Mouse (Mus musculus): ENCODE measurements at regions not wholly inside any gene's neighbourhood (a gene's known extent, or its start where the extent isn't known, plus 50 kb on each side); places are given as distances from the start of the nearest gene placed in this dataset.

GRCm38 (mm10) chr6:35805738-35806137 is 266.1 kb upstream of the Mtpn start:
- Histone ChIP-seq H3K4me2 (no peak overlapping the region), H3K4me3 (replicated peaks) (no peak overlapping the region), H3K9me3 (no peaks in the 10 kb centered on the region), H3K36me3 (no peaks in the 10 kb centered on the region), H3K27ac (no peak overlapping the region), H3K27me3 (no peaks in the 10 kb centered on the region), H3K4me1 (replicated peaks) (peaks cover 9% of the 10 kb centered on the region; the same call in 1 of the 2 replicates), H3K9ac (replicated peaks) (no peak overlapping the region)
- ATAC-seq (ENCODE audit: insufficient number of reproducible peaks, insufficient read depth, low FRiP score, low TSS enrichment, low read depth) = no peak
- WGBS = 82% methylated on average over 2 of the region's 2 CpGs

DNA sequence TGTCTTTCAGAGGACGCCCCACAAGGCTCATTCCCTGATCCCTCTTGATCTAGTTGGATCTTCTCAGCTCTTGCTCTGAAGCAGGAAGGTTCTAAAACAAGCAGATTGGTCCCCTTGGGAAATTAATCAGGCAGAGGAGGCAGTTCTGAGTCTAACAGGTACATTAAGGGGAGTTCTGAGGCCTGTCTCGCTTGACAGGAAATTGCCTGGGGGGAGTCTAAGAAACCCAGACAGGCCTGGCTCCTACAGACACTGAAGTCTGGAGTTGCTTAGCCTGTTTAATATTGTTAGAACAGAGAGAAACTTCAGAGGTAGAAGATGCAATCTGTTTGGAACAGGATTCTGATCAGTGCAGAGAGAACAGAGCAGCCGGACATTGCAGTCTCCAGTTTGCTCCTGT is 264.4 kb upstream of the Mtpn start:
- no peak overlapping the region for H3K9ac ChIP-seq (replicated peaks)
- peak overlapping the region; percentile 62 for H3K27ac ChIP-seq
- no peak overlapping the region for H3K4me2 ChIP-seq
- H3K4me3 ChIP-seq (replicated peaks) = no peak overlapping the region
- H3K36me3 ChIP-seq = no peaks in the 10 kb centered on the region
- peak; percentile 47; the same call in 1 of the 2 replicates for ATAC-seq (ENCODE audit: insufficient number of reproducible peaks, insufficient read depth, low FRiP score, low TSS enrichment, low read depth)
- H3K27me3 ChIP-seq = no peaks in the 10 kb centered on the region
- H3K4me1 ChIP-seq (replicated peaks) = peaks cover 9% of the 10 kb centered on the region; the same call in 1 of the 2 replicates
- no peaks in the 10 kb centered on the region for H3K9me3 ChIP-seq
- 38% methylated on average over 3 of the region's 3 CpGs for WGBS

DNA sequence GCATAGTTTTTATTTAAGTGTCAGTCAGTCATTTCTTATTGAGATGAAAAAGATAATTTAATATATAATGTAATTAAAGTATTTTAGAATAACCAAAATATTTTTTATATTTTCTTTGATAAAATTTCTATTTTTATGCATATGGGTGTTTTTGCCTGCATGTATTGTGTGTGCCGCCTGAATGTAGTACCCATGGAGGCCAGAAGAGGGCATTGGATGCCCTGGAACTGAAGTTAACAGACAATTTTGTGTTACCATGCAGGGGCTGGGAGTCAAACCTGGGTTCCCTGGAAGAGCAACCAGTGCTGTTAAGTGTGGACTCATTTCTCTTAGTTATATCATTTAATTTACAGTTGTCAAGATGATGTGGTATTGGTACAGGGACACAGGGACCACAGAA is 240.0 kb upstream of the Mtpn start:
- no peak overlapping the region for H3K9ac ChIP-seq (replicated peaks)

GRCm38 (mm10) chr6:35770907-35771306 is 231.2 kb upstream of the Mtpn start:
- ATAC-seq (ENCODE audit: insufficient number of reproducible peaks, insufficient read depth, low FRiP score, low TSS enrichment, low read depth) = no peak
- no peak overlapping the region for H3K9ac ChIP-seq (replicated peaks)
- H3K4me2 ChIP-seq = no peak overlapping the region
- no peak overlapping the region for H3K4me3 ChIP-seq (replicated peaks)
- H3K27ac ChIP-seq = no peak overlapping the region
- H3K27me3 ChIP-seq = no peaks in the 10 kb centered on the region
- no peaks in the 10 kb centered on the region for H3K36me3 ChIP-seq
- no peaks in the 10 kb centered on the region for H3K4me1 ChIP-seq (replicated peaks)
- whole genome bisulfite sequencing = 93% methylated on average over 3 of the region's 3 CpGs
- H3K9me3 ChIP-seq = no peaks in the 10 kb centered on the region

More for the DNA sequence above, 240.0 kb upstream of the Mtpn start:
- H3K27me3 ChIP-seq = no peaks in the 10 kb centered on the region
- WGBS = 93% methylated on average over 1 of the region's 1 CpGs
- no peak for ATAC-seq (ENCODE audit: insufficient number of reproducible peaks, insufficient read depth, low FRiP score, low TSS enrichment, low read depth)
- no peaks in the 10 kb centered on the region for H3K4me1 ChIP-seq (replicated peaks)
- no peak overlapping the region for H3K27ac ChIP-seq
- H3K36me3 ChIP-seq = no peaks in the 10 kb centered on the region
- H3K4me2 ChIP-seq = no peak overlapping the region
- no peak overlapping the region for H3K4me3 ChIP-seq (replicated peaks)
- H3K9me3 ChIP-seq = no peaks in the 10 kb centered on the region

DNA sequence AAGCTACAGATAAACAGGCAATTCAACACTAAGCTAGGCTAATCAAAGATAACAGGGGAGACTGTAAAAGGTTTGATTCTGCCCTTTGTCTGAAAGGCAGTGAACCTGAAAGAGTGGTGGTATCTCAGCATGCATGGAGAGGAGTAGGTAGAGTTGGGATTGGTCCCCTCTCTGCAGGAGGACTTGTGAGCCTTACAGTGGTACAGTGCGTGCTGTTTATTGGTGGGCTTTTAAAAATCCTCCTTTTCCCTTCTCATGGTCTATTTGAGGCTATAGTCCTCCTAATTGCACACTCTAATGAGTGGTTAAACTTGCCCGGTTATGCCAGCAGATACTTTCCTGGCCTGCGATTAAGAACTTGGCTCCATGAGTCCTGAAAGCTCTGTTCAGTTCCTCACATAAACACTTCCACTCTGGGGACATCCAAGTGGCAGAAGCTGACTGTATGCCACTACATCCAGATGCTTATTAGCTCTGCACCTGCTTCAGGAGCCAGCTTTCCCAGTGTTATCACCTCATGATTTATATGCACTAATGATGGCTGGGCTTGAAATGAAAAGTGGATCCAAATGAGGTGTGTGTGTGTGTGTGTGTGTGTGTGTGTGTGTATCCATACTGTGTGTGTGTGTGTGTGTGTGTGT is 220.0 kb upstream of the Mtpn start:
- no peaks in the 10 kb centered on the region; the same call in 1 of the 2 replicates for H3K4me1 ChIP-seq (replicated peaks)
- 0 out of 2 replicates have a peak, but pooled peaks have one; percentile 31 for ATAC-seq (ENCODE audit: insufficient number of reproducible peaks, insufficient read depth, low FRiP score, low TSS enrichment, low read depth)
- no peaks in the 10 kb centered on the region for H3K9me3 ChIP-seq
- H3K4me3 ChIP-seq (replicated peaks) = no peak overlapping the region
- H3K4me2 ChIP-seq = no peak overlapping the region
- H3K27ac ChIP-seq = no peak overlapping the region
- no peaks in the 10 kb centered on the region for H3K27me3 ChIP-seq
- no peaks in the 10 kb centered on the region for H3K36me3 ChIP-seq
- no peak overlapping the region for H3K9ac ChIP-seq (replicated peaks)
- WGBS = 61% methylated on average over 3 of the region's 3 CpGs

DNA sequence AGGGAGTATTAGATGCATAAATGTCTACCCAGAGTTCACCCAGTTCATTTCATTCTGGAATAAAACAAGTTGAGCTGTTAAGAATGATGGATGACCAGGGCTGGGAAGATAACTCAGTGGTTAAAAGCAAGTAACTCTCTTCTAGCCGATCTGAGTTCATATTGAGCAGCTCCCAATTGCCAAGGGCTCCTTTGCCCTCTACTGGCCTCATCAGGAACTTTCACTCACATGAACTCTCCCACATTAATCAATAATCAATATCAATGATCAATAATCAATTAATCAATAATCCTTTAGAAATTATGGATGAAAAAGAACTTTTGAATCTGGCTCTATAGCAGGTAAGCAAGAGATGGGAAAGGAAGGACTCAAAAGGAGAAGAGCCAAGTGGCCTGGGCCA is 206.3 kb upstream of the Mtpn start:
- no peak overlapping the region for H3K4me2 ChIP-seq
- H3K4me1 ChIP-seq (replicated peaks) = no peaks in the 10 kb centered on the region
- no peak overlapping the region for H3K9ac ChIP-seq (replicated peaks)
- no peak overlapping the region for H3K4me3 ChIP-seq (replicated peaks)
- no peak for ATAC-seq (ENCODE audit: insufficient number of reproducible peaks, insufficient read depth, low FRiP score, low TSS enrichment, low read depth)
- no peaks in the 10 kb centered on the region for H3K9me3 ChIP-seq
- WGBS = 42% methylated on average over 1 of the region's 1 CpGs
- H3K27me3 ChIP-seq = no peaks in the 10 kb centered on the region
- no peaks in the 10 kb centered on the region for H3K36me3 ChIP-seq
- H3K27ac ChIP-seq = no peak overlapping the region

DNA sequence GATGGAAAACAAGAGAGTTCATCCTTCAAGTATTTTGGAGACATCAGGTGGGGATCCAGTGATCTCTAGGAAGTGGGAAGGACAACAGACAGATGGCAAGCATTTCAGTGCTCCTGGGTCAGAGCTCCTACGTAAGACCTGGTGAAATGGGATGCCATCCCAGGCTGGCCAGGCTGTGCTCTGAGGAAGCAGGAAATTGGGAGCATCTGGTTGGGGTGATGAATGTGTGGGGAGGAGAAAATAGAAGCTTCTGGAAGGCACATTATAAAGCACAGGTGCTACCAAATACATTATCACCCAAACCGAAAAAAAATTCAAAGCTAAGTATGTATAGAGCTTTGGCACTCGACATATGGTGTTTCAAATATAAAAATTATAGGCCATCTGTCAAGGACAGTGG is 165.9 kb upstream of the Mtpn start:
- no peaks in the 10 kb centered on the region for H3K27me3 ChIP-seq
- no peaks in the 10 kb centered on the region for H3K9me3 ChIP-seq
- no peak overlapping the region for H3K9ac ChIP-seq (replicated peaks)
- no peak overlapping the region for H3K4me2 ChIP-seq
- H3K36me3 ChIP-seq = no peaks in the 10 kb centered on the region
- ATAC-seq (ENCODE audit: insufficient number of reproducible peaks, insufficient read depth, low FRiP score, low TSS enrichment, low read depth) = no peak
- H3K4me1 ChIP-seq (replicated peaks) = no peaks in the 10 kb centered on the region
- H3K27ac ChIP-seq = no peak overlapping the region
- 68% methylated on average over 3 of the region's 3 CpGs for WGBS
- H3K4me3 ChIP-seq (replicated peaks) = no peak overlapping the region

- Histone ChIP-seq H3K27me3 (no peaks in the 10 kb centered on the region), H3K27ac (no peak overlapping the region), H3K4me3 (replicated peaks) (no peak overlapping the region), H3K9ac (replicated peaks) (no peak overlapping the region), H3K9me3 (peaks cover 4% of the 10 kb centered on the region; the same call in 1 of the 2 replicates), H3K4me1 (replicated peaks) (no peaks in the 10 kb centered on the region), H3K36me3 (no peaks in the 10 kb centered on the region), H3K4me2 (no peak overlapping the region)
- ATAC-seq (ENCODE audit: insufficient number of reproducible peaks, insufficient read depth, low FRiP score, low TSS enrichment, low read depth) = no peak
- 88% methylated on average over 2 of the region's 2 CpGs for WGBS
Observed at GRCm38 (mm10) chr6:35667062-35667461, 127.4 kb upstream of the Mtpn start.

DNA sequence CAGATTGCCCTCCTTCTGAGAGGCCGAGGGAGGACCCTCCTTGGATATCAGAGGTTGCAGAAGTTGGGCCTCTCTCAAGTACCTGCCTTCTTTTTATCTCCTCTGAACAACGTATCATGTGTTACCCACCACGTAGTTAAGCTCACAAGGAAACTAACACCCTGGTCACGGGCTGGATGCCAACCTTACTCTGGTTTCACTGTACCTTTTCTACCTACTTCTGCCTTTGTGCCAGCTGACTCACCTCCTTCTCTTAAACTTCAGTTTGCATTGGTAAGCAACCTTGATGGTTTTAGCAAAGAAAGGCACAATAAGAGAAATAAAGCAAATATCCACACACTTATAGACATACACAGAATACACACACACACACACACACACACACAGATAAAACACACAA is 111.7 kb upstream of the Mtpn start:
- ATAC-seq (ENCODE audit: insufficient number of reproducible peaks, insufficient read depth, low FRiP score, low TSS enrichment, low read depth) = no peak

GRCm38 (mm10) chr6:35645210-35645609 is 105.5 kb upstream of the Mtpn start:
- WGBS = 86% methylated on average over 7 of the region's 7 CpGs

More for the DNA sequence above, 111.7 kb upstream of the Mtpn start:
- H3K4me1 ChIP-seq (replicated peaks) = no peaks in the 10 kb centered on the region
- no peaks in the 10 kb centered on the region for H3K36me3 ChIP-seq
- no peaks in the 10 kb centered on the region for H3K9me3 ChIP-seq
- no peak overlapping the region for H3K4me3 ChIP-seq (replicated peaks)
- H3K4me2 ChIP-seq = no peak overlapping the region
- WGBS = 76% methylated on average over 4 of the region's 4 CpGs
- no peak overlapping the region for H3K9ac ChIP-seq (replicated peaks)
- H3K27ac ChIP-seq = no peak overlapping the region
- no peaks in the 10 kb centered on the region for H3K27me3 ChIP-seq

DNA sequence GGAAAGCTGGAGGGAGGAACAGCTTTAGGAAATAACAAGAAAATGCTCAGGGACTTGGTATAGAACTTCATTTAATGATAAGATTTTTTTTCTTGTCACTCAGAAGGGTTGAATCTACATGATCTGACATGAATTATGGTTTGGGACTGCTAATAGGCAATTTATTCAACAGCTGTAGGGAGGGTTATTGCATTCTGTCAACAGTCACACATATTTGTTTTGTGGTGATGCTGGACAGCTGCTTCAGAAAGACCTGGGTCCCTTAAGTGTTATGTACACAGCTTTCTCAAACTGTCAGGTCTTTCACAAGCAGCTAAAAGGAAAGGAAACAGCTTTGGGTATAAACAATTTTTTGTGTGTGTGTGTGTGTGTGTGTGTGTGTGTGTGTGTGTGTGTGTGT is 101.0 kb upstream of the Mtpn start:
- Histone ChIP-seq H3K4me3 (replicated peaks) (no peak overlapping the region), H3K4me1 (replicated peaks) (no peaks in the 10 kb centered on the region), H3K9ac (replicated peaks) (no peak overlapping the region), H3K27ac (no peak overlapping the region), H3K9me3 (no peaks in the 10 kb centered on the region), H3K36me3 (no peaks in the 10 kb centered on the region), H3K4me2 (no peak overlapping the region), H3K27me3 (no peaks in the 10 kb centered on the region)
- ATAC-seq (ENCODE audit: insufficient number of reproducible peaks, insufficient read depth, low FRiP score, low TSS enrichment, low read depth) = no peak

More at GRCm38 (mm10) chr6:35645210-35645609, 105.5 kb upstream of the Mtpn start:
- H3K9ac ChIP-seq (replicated peaks) = no peak overlapping the region
- no peaks in the 10 kb centered on the region for H3K27me3 ChIP-seq
- no peaks in the 10 kb centered on the region for H3K9me3 ChIP-seq
- no peak overlapping the region for H3K4me3 ChIP-seq (replicated peaks)
- ATAC-seq (ENCODE audit: insufficient number of reproducible peaks, insufficient read depth, low FRiP score, low TSS enrichment, low read depth) = no peak
- no peak overlapping the region for H3K4me2 ChIP-seq
- no peaks in the 10 kb centered on the region for H3K36me3 ChIP-seq
- no peak overlapping the region for H3K27ac ChIP-seq
- H3K4me1 ChIP-seq (replicated peaks) = no peaks in the 10 kb centered on the region

- Histone ChIP-seq H3K9me3 (peaks cover 5% of the 10 kb centered on the region; the same call in 1 of the 2 replicates), H3K36me3 (no peaks in the 10 kb centered on the region), H3K9ac (replicated peaks) (no peak overlapping the region), H3K4me1 (replicated peaks) (no peaks in the 10 kb centered on the region), H3K4me2 (no peak overlapping the region), H3K27me3 (no peaks in the 10 kb centered on the region), H3K4me3 (replicated peaks) (no peak overlapping the region), H3K27ac (no peak overlapping the region)
- no peak for ATAC-seq (ENCODE audit: insufficient number of reproducible peaks, insufficient read depth, low FRiP score, low TSS enrichment, low read depth)
- WGBS = 81% methylated on average over 2 of the region's 2 CpGs
Observed at GRCm38 (mm10) chr6:35608336-35608735, 68.6 kb upstream of the Mtpn start.
